Mouse (Mus musculus) heart, adult 9 months (tissue): Measurements from ENCODE around the gene Mid1.
"Not testable (repeated sequence)": the region's sequence is repeated elsewhere in the genome, so short reads cannot be mapped to it uniquely, and the experiment has no call there.

Experiments used
- DNase-seq, 2 experiments: peaks; one replicate each; pipeline ENCODE4 v3.0.0; 2022; ENCODE audit warnings: low spot score in 2 of 2

The Mid1 gene

DNA sequence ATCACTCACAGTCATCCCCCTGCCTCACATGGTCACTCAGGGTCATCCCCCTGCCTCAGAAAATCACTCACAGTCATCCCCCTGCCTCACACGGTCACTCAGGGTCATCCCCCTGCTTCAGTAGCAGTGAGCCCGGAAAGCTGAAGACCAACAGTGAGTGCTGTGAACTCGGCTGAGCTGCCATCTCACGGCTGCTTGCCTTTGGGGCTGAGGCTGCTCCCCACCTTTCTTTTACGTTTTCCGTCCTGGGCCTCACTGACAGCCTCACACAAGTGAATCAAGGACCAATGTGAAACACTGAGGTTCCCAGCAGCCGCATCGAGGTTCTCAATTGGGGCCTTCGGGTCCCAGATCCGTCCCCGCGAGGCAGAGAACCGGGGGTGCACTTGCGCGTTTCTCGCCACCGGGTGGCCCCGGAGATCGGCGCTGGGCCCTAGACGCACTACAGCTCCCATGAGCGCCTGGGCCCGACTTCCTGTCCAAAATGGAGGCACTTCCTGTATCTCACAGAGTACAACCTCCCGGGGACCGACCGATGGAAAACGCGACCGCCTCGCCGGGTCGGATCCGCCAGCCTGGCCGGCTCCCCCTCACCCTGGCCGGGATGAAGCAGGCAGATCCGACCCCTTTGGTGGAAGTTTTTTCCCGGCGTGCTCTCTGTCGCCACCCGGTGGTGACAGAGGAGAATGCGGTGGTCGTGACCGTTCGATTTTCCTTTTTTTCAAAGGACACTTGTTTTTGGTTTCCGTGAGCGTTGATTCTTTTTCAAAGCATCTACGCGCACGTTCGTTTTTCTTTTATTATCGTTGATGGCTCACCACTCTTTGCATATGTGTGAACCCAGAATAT lies 301.7 kb downstream of the Mid1 start:
- peak; percentile 88 to 90 for DNase-seq

DNA sequence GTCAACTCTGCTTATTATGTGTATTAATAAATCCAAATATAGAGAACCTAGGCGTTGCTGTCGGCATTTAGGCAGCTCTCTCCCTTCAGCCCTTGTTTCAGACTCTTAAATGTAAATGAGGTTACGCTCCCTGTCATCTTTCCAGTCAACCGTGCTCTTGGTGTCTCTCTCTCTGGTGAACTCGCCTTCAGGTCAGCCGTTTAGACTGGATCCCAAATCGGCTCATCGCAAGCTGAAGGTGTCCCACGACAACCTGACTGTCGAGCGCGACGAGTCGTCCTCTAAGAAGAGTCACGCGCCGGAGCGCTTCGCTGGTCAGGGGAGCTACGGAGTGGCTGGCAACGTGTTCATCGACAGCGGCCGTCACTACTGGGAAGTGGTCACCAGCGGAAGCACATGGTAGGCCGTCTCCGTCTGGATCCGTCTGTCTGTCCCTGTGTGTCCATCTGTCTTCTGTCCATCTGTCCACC lies 302.4 kb downstream of the Mid1 start:
- peak; percentile 28 to 72 for DNase-seq

DNA sequence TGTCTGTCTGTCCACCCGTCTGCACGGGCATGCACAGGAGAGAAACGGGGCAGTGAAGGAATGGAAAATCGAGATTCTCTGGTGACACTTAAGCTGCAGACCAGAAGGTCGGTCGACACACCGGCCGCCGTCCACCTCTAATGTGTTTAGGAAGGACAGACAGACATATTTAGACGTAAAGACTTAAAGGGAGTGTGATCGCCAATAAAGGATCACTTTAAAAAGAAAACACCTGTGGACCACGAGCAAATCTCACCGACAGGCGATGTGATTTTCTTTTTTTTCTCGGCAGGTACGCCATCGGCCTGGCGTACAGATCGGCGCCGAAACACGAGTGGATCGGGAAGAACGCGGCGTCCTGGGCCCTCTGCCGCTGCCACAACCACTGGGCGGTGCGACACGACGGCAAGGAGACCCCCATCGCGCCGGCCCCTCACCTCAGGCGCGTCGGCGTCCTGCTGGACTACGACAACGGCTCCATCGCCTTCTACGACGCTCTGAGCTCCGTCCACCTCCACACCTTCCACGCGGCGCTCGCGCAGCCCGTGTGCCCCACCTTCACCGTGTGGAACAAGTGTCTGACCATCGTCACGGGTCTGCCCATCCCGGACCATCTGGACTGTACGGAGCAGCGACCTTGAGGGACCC lies 303.7 kb downstream of the Mid1 start:
- peak; percentile 4 to 59 for DNase-seq

DNA sequence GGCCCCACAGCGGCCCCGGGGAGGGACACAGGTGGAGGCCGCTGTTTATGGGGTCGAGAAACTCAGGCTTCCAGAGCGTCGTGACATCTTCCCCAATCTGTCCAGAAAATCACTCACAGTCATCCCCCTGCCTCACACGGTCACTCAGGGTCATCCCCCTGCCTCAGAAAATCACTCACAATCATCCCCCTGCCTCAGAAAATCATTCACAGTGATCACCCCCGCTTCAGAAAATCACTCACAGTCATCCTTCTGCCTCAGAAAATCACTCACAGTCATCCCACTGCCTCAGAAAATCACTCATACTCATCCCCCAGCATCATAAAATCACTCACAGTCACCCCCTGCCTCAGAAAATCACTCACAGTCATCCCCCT lies 304.2 kb downstream of the Mid1 start:
- not testable (repeated sequence) for DNase-seq

DNA sequence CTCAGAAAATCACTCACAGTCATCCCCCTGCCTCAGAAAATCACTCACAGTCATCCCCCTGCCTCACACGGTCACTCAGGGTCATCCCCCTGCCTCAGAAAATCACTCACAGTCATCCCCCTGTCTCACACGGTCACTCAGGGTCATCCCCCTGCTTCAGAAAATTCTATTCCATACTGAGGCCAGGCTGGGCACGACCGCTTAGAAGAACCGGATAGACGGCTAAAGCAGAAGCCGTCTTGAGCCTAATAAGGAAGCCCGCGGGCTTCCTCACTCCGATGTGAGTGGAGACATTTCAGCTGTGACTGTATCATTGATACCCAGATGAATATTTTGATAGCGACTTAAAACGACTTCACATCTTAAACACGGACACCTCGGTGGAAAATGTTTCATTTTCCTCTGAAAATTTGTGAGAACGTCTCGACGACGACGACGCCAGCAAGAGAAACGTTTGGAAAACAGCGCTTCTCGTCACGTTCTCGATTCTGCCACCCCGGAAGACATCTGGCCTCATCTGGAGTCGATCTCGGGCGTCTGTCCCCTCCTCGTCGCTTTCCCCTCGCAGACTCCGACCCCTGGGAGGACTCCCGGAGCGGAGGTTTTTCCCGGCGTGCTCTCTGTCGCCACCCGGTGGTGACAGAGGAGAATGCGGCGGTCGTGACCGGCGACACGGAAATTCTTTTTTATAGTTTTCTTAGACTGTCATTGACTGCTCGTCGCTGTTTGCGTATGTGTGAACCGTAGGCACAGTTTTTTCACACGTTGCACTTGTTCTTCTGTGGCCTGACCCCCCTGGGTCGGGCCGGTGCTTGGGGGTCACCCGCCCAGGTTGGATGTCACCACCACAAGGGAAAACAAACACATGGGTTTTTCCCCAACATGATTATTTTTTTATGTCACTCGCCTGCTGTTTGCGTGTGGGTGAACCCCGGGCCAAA lies 305.0 kb downstream of the Mid1 start:
- DNase-seq, result peak; percentile 69 to 72

DNA sequence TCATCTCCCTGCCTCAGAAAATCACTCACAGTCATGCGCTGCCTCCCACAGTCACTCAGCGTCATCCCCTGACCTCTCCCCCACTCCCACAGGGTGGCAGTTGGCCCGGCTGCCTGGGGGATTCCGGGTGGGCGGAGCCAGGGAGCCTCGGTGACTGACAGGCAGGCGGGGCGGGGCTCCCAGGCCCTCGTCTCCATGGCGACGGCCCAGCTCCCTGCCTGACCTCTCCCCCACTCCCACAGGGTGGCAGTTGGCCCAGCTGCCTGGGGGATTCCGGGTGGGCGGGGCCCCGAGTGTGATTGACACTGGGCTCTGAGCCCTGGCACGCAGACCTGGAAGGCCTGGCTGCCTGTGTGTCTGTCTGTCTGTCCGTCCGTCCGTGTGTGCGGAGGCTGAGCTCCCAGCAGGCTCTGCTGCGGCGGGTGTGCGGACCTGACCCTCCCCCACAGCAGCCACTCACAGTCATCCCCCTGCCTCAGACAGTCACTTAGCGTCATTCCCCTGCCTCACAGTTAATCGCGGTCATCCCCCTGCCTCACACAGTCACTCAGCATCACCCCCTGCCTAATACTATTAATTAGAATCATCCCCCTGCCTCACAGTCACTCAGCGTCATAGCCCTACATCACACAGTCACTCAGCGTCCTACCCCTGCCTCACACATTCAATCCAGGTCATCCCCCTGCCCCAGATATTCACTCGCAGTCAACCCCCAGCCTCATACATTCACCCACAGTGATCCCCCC lies 306.3 kb downstream of the Mid1 start:
- peak; percentile 97 to 99 for DNase-seq

DNA sequence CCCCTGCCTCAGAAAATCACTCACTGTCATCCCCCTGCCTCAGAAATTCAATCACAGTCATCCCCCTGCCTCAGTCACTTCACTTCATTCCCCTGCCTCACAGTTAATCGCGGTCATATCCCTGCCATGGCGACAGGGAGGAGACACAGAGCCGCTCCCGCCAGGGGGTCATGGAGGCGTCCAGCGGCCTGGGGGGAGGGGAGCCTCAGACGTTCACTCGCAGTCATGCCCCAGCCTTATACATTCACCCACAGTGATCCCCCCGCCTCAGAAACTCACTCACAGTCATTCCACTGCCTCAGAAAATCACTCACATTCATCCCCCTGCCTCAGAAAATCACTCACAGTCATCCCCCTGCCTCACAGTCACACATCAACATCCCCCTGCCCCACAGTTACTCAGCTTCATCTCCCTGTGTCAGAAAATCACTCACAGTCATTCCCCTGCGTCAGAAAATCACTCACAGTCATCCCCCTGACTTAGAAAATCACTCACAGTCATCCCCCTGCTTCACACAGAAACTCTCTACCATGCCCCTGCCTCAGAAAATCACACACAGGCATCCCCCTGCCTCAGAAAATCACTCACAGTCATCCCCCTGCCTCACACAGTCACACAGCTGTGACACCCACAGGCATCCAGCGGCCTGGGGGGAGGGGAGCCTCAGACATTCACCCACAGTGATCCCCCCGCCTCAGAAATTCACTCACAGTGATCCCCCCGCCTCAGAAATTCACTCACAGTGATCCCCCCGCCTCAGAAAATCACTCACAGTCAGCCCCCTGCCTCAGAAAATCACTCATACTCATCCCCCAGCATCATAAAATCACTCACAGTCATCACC lies 307.3 kb downstream of the Mid1 start:
- not testable (repeated sequence) for DNase-seq

DNA sequence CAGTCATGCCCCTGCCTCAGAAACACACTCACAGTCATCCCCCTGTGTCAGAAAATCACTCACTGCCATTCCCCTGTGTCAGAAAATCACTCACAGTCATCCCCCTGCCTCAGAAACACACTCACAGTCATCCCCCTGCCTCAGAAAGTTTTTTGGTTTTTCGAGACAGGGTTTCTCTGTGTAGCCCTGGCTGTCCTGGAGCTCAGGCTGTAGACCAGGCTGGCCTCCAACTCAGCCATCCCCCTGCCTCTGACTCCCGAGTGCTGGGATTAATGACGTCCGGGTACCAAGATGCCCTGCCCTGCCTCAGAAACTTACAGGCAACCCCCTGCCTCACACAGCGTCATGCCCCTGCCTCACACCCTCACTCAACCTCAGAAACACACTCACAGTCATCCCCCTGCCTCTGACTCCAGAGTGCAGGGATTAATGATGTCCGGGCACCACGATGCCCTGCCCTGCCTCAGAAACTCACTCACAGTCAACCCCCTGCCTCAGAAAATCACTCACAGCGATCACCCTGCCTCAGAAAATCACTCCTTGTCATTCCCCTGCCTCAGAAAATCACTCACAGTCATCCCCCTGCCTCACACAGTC lies 308.1 kb downstream of the Mid1 start:
- not testable (repeated sequence) for DNase-seq

DNA sequence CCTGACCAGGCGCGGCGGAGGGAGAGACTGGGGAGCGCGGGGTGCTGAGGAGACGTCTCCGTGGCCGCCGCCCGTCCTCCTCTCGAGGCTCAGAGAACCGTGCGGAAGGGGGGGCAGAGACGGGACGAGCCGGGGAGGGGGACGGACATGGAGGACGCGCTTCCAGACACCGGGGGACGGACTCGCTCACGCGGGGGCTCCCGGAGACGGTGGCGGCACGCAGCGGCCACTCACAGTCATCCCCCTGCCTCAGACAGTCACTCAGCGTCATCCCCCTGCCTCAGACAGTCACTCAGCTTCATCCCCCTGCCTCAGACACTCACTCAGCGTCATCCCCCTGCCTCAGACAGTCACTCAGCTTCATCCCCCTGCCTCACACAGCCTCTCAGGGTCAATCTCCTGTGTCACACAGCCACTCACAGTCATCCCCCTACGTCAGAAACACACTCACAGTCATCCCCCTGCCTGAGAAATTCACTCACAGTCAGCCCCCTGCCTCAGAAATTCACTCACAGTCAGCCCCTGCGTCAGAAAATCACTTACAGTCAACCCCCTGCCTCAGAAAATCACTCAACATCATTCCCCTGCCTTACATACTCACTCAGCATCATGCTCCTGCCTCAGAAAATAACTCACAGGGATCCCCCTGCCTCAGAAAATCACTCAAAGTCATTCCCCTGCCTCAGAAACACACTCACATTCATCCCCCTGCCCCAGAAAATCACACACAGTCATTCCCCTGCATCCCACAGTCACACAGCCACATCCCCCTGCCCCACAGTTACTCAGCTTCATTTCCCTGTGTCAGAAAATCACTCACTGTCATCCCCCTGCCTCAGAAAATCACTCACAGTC lies 309.2 kb downstream of the Mid1 start:
- peak in 1 of 2 experiments; percentile 67 for DNase-seq

DNA sequence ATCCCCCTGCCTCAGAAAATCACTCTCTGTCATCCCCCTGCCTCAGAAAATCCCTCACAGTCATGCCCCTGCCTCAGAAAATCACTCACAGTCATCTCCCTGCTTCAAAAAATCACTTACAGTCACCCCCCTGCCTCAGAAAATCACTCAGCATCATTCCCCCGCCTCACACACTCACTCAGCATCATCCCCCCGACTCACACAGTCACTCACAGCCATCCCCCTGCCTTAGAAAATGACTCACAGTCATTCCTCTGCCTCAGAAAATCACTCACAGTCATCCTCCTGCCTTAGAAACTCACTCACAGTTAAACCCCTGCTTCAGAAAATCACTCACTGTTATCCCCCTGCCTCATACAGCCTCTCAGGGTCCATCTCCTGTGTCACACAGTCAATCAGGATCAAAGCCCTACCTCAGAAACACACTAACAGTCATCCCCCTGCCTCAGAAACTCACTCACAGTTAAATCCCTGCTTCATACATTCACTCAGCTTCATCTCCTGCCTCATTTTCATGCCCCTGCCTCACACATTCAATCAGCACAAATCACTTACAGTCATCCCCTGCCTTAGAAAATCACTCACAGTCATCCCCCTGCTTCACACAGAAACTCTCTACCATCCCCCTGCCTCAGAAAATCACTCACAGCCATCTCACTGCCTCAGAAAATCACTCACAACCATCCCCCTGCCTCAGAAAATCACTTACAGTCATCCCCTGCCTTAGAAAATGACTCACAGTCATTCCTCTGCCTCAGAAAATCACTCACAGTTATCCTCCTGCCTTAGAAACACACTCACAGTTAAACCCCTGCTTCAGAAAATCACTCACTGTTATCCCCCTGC lies 310.1 kb downstream of the Mid1 start:
- peak in 1 of 2 experiments; percentile 62 for DNase-seq

DNA sequence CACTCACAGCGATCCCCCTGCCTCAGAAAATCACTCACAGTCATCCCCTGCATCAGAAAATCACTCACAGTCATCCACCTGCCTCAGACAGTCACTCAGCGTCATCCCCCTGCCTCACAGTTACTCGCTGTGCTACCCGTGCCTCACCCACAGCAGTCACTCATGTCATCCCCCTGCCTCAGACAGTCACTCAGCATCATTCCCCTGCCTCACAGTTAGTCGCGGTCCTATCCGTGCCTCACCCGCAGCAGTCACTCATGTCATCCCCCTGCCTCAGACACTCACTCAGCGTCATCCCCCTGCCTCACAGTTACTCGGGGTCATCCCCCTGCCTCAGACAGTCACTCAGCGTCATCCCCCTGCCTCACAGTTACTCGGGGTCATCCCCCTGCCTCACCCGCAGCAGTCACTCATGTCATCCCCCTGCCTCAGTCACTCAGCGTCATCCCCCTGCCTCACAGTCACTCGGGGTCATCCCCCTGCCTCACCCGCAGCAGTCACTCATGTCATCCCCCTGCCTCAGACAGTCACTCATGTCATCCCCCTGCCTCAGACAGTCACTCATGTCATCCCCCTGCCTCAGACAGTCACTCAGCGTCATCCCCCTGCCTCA lies 311.0 kb downstream of the Mid1 start:
- peak in 1 of 2 experiments; percentile 70 for DNase-seq

DNA sequence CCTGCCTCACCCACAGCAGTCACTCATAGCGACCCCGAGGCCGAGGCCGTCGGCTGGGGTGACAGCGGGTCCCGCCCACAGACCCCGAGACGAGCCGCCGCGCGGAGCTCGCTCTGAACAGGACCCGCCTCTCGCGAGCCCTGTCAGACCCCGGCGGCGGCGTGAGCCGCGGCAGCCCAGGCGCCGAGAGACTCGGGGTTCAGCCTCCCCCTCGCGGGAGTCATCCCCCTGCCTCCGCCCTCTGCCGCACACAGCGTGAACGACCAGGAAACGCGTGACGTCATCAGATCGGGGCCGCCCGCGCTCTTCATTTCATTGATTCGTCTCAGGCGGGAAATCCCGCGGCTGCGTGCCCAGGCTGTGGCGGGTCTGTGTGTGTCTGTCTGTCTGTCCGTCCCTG lies 311.9 kb downstream of the Mid1 start:
- peak; percentile 65 to 86 for DNase-seq

DNA sequence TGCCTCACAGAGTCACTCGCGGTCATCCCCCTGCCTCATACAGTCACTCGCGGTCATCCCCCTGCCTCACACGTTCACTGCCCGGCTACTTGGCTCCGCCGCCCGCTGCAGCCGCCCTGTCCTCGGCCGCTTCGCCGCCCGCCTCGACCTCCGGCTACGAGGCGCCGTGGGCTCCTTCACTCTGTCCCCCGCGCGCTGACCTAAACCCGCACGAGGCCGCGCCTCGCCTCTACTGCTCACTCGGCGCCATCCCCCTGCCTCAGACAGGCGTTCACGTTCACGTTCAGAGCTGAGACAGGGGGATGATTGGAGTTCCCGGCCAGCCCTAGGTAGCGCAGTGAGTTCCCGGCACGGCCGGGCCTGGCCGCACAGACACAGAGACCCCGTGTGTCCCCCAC lies 312.5 kb downstream of the Mid1 start:
- not testable (repeated sequence) for DNase-seq

DNA sequence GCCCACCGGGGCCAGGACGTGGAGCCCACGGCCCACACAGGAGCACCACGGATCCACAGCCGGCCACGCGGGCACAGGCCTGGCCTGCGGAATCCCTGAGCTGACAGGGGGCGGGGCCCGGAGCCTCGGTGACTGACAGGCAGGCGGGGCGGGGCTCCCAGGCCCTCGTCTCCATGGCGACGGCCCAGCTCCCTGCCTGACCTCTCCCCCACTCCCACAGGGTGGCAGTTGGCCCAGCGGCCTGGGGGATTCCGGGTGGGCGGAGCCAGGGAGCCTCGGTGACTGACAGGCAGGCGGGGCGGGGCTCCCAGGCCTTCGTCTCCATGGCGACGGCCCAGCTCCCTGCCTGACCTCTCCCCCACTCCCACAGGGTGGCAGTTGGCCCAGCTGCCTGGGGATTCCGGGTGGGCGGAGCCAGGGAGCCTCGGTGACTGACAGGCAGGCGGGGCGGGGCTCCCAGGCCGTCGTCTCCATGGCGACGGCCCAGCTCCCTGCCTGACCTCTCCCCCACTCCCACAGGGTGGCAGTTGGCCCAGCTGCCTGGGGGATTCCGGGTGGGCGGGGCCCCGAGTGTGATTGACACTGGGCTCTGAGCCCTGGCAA lies 313.0 kb downstream of the Mid1 start:
- peak; percentile 100 for DNase-seq

DNA sequence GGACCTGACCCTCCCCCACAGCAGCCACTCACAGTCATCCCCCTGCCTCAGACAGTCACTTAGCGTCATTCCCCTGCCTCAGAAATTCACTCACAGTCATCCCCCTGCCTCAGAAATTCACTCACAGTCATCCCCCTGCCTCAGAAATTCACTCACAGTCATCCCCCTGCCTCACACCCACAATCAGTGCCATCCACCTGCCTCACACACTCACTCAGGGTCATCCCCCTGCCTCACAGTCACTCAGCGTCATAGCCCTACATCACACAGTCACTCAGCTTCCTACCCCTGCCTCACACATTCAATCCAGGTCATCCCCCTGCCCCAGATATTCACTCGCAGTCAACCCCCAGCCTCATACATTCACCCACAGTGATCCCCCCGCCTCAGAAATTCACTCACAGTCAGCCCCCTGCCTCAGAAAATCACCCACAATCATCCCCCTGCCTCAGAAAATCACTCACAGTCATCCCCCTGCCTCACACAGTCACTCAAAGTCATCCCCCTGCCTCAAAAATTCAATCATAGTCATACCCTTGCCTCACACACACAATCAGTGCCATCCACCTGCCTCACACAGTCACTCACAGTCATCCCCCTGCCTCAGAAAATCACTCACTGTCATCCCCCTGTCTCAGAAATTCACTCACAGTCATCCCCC lies 313.7 kb downstream of the Mid1 start:
- not testable (repeated sequence) for DNase-seq

DNA sequence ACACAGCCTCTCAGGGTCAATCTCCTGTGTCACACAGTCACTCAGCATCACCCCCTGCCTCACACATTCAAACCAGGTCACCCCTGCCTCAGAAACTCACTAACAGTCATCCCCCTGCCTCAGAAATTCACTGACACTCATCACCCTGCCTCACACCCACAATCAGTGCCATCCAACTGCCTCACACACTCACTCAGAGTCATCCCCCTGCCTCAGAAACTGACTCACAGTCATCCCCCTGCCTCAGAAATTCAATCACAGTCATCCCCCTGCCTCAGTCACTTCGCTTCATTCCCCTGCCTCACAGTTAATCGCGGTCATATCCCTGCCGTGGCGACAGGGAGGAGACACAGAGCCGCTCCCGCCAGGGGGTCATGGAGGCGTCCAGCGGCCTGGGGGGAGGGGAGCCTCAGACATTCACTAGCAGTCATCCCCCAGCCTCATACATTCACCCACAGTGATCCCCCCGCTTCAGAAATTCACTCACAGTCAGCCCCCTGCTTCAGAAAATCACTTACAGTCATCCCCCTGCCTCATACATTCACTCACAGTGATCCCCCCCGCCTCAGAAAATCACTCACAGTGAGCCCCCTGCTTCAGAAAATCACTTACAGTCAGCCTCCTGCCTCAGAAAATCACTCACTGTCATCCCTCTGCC lies 314.4 kb downstream of the Mid1 start:
- DNase-seq, result peak in 1 of 2 experiments; percentile 83
